Mouse (Mus musculus): ENCODE data around the gene Tssk6. TPM values are rescaled to one million over a fixed set of nuclear protein-coding genes. Genes with fewer than 3 reads are reported as not detected.
"Not testable (repeated sequence)": the region's sequence is repeated elsewhere in the genome, so short reads cannot be mapped to it uniquely, and the experiment has no call there.

Gene Tssk6
- polyA plus RNA-seq, 1 experiment from 2014 or later = 4.3 TPM

DNA sequence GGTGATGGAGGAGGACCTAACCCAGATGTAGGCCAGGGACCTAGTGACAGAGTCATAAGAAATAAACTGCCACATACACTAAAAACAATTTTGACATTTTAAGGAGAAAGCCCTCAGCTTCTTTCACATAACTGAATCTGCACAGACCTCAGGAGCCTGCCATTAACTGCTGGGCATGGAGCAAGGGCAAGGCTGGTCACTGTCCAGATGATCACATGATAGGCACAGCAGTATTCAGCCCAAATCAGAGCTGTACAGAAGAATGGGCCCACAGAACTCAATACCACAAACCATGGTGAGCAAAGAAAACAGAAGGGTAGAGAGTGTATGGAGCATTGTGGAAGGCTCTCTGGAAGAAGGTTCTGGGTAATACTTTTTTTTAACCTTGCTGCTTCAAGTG, 24.9 kb downstream of the Tssk6 start:
- Histone ChIP-seq H3K27me3 (replicated peaks) (no peaks in the 10 kb centered on the region), H3K9ac (replicated peaks) (no peak overlapping the region), H3K9me3 (replicated peaks) (no peaks in the 10 kb centered on the region), H3K4me1 (no peaks in the 10 kb centered on the region), H3K4me3 (replicated peaks) (no peak overlapping the region), H3K4me2 (no peak overlapping the region), H3K36me3 (no peaks in the 10 kb centered on the region), H3K27ac (replicated peaks) (no peak overlapping the region)
- ATAC-seq (ENCODE audit: low FRiP score) = no peak

DNA sequence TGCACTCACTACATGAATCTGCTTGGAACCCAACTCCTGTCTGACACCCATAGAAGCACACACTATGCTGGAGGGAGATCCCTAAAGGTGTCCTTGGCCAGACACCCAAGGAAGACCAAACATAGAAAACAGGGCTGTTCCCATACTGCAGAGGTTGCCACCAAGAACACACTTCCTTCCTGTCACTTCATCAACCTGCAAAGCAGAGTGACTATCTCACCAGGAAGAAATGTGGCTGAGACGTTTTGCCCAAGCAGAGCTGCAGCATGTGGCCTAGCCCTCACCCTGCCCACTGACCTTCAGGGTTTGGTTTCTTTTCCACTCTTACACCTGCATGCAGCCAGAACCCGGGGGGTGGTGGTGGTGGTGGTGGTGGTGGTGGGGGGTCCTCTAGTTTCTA, 31.8 kb downstream of the Tssk6 start:
- no peak overlapping the region for H3K4me2 ChIP-seq
- WGBS = 74% methylated on average over 2 of the region's 2 CpGs
- no peak overlapping the region for H3K27ac ChIP-seq (replicated peaks)
- no peak overlapping the region for H3K9ac ChIP-seq (replicated peaks)
- H3K9me3 ChIP-seq (replicated peaks) = no peaks in the 10 kb centered on the region
- H3K36me3 ChIP-seq = peaks cover 9% of the 10 kb centered on the region; the same call in 1 of the 2 replicates
- no peaks in the 10 kb centered on the region for H3K27me3 ChIP-seq (replicated peaks)
- peaks cover 7% of the 10 kb centered on the region; the same call in 1 of the 2 replicates for H3K4me1 ChIP-seq
- H3K4me3 ChIP-seq (replicated peaks) = no peak overlapping the region
- ATAC-seq (ENCODE audit: low FRiP score) = no peak

DNA sequence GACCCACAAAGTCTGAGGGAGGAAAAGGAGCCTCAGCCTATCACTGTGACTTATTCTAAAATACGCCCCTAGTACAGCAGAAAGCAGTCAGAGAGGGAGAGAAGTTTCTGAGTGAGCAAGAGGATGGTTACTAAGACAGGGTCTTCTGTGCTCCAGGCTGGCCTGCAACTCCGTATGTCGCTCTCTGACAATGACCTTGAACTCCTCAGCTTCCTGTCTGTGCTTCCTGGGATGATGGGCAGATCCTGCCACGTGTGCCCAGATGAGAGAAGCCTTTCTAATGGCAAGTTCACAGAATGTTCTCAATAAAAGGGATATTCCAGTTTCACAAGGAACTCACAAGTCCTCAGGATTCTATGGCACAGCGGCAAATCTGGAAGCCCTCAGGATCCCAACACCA, 32.6 kb downstream of the Tssk6 start:
- H3K9ac ChIP-seq (replicated peaks) = no peak overlapping the region
- no peak overlapping the region for H3K4me2 ChIP-seq
- no peaks in the 10 kb centered on the region for H3K9me3 ChIP-seq (replicated peaks)
- WGBS = 89% methylated on average over 5 of the region's 5 CpGs
- H3K4me1 ChIP-seq = peaks cover 7% of the 10 kb centered on the region; the same call in 1 of the 2 replicates
- no peaks in the 10 kb centered on the region for H3K27me3 ChIP-seq (replicated peaks)
- ATAC-seq (ENCODE audit: low FRiP score) = no peak
- no peak overlapping the region for H3K27ac ChIP-seq (replicated peaks)
- H3K36me3 ChIP-seq = peaks cover 9% of the 10 kb centered on the region; the same call in 1 of the 2 replicates
- no peak overlapping the region for H3K4me3 ChIP-seq (replicated peaks)

DNA sequence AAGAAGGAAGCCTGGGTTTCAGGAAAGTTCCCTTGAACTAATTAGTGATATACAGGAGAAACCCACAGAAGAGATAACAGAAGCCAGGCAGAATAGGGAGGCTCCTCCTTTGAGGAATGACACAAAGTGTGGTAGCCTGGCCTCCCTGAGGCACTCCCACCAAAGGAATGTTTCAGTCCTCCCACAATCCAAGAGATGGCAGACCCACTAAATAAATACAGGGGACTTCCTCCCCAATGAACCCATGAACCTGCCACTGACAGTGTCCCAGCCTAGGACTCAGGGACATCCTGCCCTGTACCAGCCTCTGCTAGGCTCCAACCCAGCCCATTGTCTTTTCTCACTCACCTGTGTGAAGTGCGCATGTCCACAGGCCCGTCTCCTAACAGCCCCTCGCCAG, 33.4 kb downstream of the Tssk6 start:
- Histone ChIP-seq H3K9me3 (replicated peaks) (no peaks in the 10 kb centered on the region), H3K9ac (replicated peaks) (no peak overlapping the region), H3K36me3 (peaks cover 9% of the 10 kb centered on the region; the same call in 1 of the 2 replicates), H3K27ac (replicated peaks) (no peak overlapping the region), H3K27me3 (replicated peaks) (no peaks in the 10 kb centered on the region), H3K4me3 (replicated peaks) (no peak overlapping the region), H3K4me2 (no peak overlapping the region), H3K4me1 (peaks cover 7% of the 10 kb centered on the region; the same call in 1 of the 2 replicates)
- no peak for ATAC-seq (ENCODE audit: low FRiP score)
- WGBS = 83% methylated on average over 3 of the region's 3 CpGs

DNA sequence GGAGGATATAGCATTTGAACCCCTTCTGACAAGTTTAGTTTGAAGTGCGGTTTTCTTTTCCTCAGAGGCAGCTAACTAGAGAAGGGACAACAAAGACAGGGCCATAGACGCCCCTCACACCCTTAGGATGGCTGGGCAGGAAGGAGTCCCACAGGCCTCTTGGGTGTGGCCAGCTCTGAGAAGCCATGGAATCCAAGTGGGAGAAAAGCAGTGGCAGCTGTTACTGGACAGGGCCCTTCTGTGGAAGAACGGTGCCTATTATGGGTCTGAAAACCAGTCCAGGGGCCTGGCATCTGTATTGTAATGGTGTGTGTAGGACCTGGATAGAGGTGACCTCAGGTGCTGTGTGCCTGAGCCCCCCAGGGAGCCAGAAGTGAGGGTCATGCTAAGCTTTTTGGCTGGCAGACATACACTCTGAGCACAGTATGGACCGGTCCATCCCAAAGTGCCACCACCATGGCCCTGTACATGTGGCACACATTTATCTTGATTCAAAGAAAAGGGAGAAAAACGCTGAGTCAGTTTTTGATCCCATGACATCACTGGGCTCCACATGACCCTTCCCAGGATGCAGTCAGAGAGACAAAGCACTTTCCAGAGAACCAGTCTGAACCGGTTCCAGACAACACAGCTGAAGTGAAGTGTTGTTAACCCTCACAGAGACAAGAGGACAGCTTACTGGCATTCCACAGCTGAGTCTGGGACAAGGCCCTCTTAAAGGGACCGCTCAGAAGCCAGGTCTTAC, 34.2 kb downstream of the Tssk6 start:
- no peak overlapping the region for H3K4me3 ChIP-seq (replicated peaks)
- no peaks in the 10 kb centered on the region for H3K9me3 ChIP-seq (replicated peaks)
- H3K4me2 ChIP-seq = no peak overlapping the region
- H3K36me3 ChIP-seq = peaks cover 9% of the 10 kb centered on the region; the same call in 1 of the 2 replicates
- no peaks in the 10 kb centered on the region for H3K27me3 ChIP-seq (replicated peaks)
- WGBS = 62% methylated on average over 7 of the region's 7 CpGs
- peak overlapping the region; percentile 18; the same call in 1 of the 2 replicates for H3K27ac ChIP-seq (replicated peaks)
- H3K4me1 ChIP-seq = peaks cover 7% of the 10 kb centered on the region; the same call in 1 of the 2 replicates
- no peak overlapping the region for H3K9ac ChIP-seq (replicated peaks)
- peak; percentile 63 for ATAC-seq (ENCODE audit: low FRiP score)

DNA sequence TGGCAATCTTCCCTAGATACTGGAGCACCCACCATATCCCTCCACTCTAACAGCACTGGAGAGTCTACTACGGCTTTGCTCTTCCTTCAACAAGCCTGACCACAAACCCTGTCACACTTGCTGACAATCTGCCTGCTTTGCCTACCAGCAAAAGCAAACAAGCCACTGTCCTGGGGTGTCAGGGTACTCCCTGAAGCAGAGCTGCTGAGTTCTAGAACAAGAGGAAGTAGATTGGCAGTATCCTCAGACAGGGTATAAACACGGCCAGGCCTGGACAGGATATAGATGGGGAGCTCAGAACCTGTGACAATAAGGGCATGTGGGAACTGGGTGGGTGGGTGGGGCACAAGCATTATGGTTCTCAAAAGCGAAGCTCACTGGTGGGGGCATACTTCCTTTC, 35.5 kb downstream of the Tssk6 start:
- Histone ChIP-seq H3K9me3 (replicated peaks) (no peaks in the 10 kb centered on the region), H3K36me3 (peaks cover 9% of the 10 kb centered on the region; the same call in 1 of the 2 replicates), H3K4me2 (no peak overlapping the region), H3K9ac (replicated peaks) (no peak overlapping the region), H3K4me1 (peaks cover 7% of the 10 kb centered on the region; the same call in 1 of the 2 replicates), H3K27me3 (replicated peaks) (no peaks in the 10 kb centered on the region), H3K27ac (replicated peaks) (no peak overlapping the region), H3K4me3 (replicated peaks) (no peak overlapping the region)
- ATAC-seq (ENCODE audit: low FRiP score) = no peak
- 91% methylated on average over 3 of the region's 3 CpGs for WGBS

DNA sequence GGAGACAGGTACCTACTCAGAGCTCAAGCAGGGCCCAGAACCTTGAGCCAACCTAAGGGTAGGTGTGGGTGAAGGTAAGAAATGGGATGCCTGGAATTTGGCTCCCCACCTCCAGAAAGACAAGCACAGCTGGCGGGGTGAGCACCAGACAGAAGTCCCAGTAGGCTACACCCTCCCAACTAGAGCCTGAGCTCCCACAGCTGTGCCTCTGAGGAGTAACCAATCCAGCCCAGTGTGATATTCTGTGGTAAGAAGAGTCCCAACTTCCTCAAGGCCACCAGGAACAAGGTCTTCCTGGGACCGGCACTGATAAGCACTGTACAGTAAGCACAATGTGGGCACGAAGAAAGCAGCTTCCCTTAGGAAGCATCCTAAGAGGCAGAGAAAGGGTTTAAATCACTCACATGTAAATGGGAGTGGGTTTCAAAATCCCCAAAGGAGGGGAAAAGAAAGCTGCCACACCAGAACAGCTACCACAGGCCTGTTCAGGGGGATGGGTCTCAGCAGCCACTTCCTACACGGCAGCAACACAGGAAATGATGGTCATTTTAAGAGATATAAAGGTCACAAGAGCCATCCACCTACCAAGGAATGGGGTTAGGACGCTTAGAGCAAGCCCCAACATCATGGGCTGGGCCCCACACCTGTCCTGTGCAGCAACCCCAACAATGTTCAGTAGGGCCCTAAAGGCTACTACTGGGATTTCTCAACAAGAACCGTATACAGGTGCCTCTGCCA, 36.4 kb downstream of the Tssk6 start:
- no peak overlapping the region for H3K4me2 ChIP-seq
- peaks cover 7% of the 10 kb centered on the region; the same call in 1 of the 2 replicates for H3K4me1 ChIP-seq
- no peak overlapping the region for H3K27ac ChIP-seq (replicated peaks)
- no peak overlapping the region for H3K4me3 ChIP-seq (replicated peaks)
- ATAC-seq (ENCODE audit: low FRiP score) = no peak
- no peaks in the 10 kb centered on the region for H3K27me3 ChIP-seq (replicated peaks)
- no peak overlapping the region for H3K9ac ChIP-seq (replicated peaks)
- 90% methylated on average over 6 of the region's 6 CpGs for WGBS
- H3K9me3 ChIP-seq (replicated peaks) = no peaks in the 10 kb centered on the region
- peaks cover 9% of the 10 kb centered on the region; the same call in 1 of the 2 replicates for H3K36me3 ChIP-seq

DNA sequence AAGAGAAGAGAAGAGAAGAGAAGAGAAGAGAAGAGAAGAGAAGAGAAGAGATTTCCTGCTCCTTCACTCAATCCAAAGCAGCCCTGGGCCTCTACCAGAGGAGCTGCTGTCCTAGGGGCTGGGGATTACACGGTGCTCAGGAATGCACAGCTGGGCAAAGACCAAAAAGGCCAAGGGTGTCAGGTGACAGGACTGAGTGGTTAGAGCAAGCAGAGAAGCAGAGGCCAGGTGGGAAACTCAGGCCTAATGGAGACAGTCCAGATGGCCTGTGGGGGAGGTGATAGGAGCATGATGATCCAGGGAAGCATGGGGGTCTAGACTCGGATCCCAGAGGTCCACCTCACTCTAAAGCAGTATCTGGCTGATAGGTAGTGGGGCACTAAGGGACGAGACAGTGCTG, 37.6 kb downstream of the Tssk6 start:
- Histone ChIP-seq H3K27me3 (replicated peaks) (no peaks in the 10 kb centered on the region), H3K36me3 (peaks cover 6% of the 10 kb centered on the region; the same call in 1 of the 2 replicates), H3K27ac (replicated peaks) (no peak overlapping the region), H3K9me3 (replicated peaks) (no peaks in the 10 kb centered on the region), H3K4me3 (replicated peaks) (no peak overlapping the region), H3K9ac (replicated peaks) (no peak overlapping the region), H3K4me2 (no peak overlapping the region), H3K4me1 (peaks cover 7% of the 10 kb centered on the region; the same call in 1 of the 2 replicates)
- 56% methylated on average over 3 of the region's 3 CpGs for WGBS
- ATAC-seq (ENCODE audit: low FRiP score) = no peak

DNA sequence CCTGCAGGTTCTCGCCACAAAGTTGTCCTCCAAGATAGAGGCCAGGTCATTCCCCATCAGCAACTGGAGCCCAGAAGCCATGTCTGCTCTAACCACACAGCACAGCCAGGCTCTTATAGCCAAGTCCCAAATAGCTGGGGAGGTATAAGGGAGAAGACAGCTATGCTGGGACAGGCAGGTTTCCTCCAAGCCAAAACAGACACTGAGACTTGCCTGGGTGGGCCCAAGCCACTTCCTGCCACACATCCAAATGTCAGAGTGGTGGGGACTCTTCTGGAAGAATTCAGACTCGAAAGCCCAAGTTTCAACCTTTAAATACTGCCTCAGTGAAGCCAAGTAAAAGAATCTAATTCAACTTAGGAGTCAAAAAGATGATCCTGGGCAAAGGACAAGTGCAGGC, 38.4 kb downstream of the Tssk6 start:
- Histone ChIP-seq H3K9me3 (replicated peaks) (no peaks in the 10 kb centered on the region), H3K27me3 (replicated peaks) (no peaks in the 10 kb centered on the region), H3K4me1 (peaks cover 7% of the 10 kb centered on the region; the same call in 1 of the 2 replicates), H3K36me3 (0 out of 2 replicates have a peak, but pooled peaks cover 3% of the 10 kb centered on the region), H3K4me3 (replicated peaks) (no peak overlapping the region), H3K27ac (replicated peaks) (no peak overlapping the region), H3K9ac (replicated peaks) (no peak overlapping the region), H3K4me2 (no peak overlapping the region)
- ATAC-seq (ENCODE audit: low FRiP score) = no peak
- 93% methylated on average over 2 of the region's 2 CpGs for WGBS

DNA sequence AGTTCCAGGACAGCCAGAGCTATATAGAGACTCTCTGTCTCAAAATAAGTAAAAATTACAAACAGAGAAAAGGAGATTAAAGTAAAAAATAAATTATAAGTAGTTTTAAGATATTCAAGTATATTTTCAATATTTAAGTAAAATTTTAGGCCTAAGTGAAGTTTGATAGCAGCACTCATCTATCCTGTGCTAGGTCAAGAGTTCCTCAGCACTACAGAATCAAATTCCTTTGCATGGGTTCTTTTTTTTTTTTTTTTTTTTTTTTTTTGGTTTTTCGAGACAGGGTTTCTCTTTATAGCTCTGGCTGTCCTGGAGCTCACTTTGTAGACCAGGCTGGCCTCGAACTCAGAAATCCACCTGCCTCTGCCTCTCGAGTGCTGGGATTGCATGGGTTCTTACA, 40.5 kb downstream of the Tssk6 start:
- WGBS = 95% methylated on average over 3 of the region's 3 CpGs
- ATAC-seq (ENCODE audit: low FRiP score); H3K9me3 ChIP-seq (replicated peaks): not testable (repeated sequence)

DNA sequence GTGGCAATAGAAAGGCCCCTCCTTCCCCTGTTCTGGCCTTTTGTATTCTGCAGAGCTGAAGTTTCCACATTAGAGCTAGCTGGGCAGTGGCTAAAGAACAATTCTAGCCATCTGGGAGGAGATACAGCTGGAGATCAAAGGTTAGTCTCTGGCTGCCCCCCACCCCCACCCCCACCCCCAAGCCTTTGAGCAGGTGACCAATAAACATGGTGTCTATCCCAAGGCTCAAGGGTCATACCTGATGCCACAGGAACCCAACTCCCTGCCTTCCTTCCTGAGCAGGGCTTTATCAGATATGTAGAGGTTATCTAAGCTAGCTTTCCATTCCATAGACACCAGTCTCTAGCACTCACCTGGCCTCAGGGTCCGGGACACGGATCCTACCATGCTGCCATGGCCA, 48.3 kb downstream of the Tssk6 start:
- WGBS = 92% methylated on average over 2 of the region's 2 CpGs
- H3K9ac ChIP-seq (replicated peaks) = no peak overlapping the region
- H3K4me3 ChIP-seq (replicated peaks) = no peak overlapping the region
- no peak overlapping the region for H3K4me2 ChIP-seq
- no peaks in the 10 kb centered on the region for H3K9me3 ChIP-seq (replicated peaks)
- H3K4me1 ChIP-seq = 0 out of 2 replicates have a peak, but pooled peaks cover 4% of the 10 kb centered on the region
- no peaks in the 10 kb centered on the region for H3K36me3 ChIP-seq
- no peak overlapping the region for H3K27ac ChIP-seq (replicated peaks)
- ATAC-seq (ENCODE audit: low FRiP score) = no peak
- no peaks in the 10 kb centered on the region for H3K27me3 ChIP-seq (replicated peaks)

More for the DNA sequence above, 40.5 kb downstream of the Tssk6 start:
- not testable (repeated sequence) for H3K27ac ChIP-seq (replicated peaks); H3K4me3 ChIP-seq (replicated peaks); H3K9ac ChIP-seq (replicated peaks); H3K4me2 ChIP-seq; H3K27me3 ChIP-seq (replicated peaks); H3K4me1 ChIP-seq; H3K36me3 ChIP-seq

Measured in neural tube, embryonic 15.5 days (tissue).